Mouse (Mus musculus): ENCODE measurements at regions not wholly inside any gene's neighbourhood (a gene's known extent, or its start where the extent isn't known, plus 50 kb on each side); places are given as distances from the start of the nearest gene placed in this dataset.

DNA sequence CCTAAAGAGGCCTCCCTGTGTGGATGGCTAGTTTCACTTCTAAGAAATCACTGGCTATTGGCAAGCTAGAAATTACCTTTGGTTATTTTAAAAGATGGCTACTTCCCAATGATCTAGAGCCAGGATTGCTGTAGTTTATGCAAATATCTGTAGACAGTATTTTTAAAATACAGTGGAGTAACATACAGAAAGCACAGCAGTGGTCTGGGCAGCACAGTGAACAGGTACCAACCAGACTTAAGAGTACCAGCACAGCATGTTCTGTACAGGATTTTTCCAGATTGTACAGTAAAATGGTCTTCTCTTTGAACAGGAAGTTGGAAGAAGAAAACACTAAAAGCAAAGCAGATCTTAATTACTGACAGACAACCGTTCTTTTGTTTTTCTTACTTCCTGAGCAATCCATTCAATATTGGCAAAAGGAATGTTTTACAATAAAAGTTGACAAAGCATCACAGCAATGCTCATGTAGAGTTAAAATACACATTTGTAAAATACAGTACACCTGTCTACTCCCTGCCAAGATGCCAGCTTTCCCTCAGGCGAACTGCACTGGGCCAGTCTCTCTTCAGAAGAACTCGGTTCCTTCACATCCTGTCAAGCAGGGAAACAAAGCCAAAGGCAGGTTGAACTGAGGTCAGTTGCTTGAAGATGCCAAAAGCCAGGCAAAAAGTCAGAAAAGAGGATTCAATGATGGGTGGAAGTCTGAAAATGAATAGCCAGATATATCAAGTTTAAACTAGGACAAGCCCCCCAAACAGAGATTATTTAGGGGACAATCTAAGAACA lies 62.0 kb upstream of the Cul1 start:
- Histone ChIP-seq H3K4me1 (no peaks in the 10 kb centered on the region), H3K4me3 (no peak overlapping the region), H3K27ac (no peak overlapping the region), H3K9me3 (no peaks in the 10 kb centered on the region), H3K27me3 (ENCODE audit: insufficient read depth, poor library complexity, severe bottlenecking) (no peaks in the 10 kb centered on the region), H3K36me3 (no peaks in the 10 kb centered on the region)
- 64% methylated on average over 3 of the region's 3 CpGs for WGBS
- no peak for DNase-seq (ENCODE audit: low spot score)

DNA sequence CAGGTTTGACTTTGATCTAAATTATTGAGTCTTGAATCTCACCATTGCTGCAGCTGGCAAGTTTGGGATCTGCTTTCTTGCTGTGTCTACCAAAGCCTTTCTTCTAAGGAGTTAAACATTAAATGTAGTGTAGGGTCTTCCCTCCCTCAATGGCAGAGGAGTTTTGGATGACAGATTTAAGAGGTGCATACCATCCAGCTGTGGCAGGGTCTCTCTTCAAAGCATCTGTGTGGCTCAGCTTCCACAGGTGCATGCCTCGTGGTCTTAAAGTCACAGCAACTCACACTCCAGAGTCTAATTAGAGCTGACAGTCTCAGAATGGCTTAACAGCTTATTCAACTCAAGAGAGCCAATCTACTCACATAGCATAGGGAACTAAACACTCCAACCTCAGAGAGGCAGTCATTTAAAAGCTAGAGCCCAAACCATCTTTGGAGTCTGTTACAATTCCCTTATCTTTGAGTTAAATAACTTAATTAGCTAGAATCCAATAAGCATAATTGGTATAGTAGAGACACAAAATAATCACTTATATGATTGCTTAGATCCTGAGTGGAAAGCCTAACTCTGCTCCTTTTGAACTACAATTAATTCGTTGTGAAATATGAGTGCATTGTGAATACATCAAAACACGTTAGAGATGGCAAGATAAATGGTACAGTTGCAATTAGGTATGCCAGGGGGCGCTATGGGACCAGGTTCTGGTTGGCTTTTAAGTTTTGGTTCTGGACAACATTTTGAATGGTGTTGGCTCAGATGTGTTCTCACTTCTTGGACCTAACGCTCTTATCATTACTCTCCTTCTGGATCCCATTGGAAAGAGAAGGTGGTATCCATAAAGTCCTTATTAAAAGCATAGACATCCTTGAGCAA lies 57.5 kb upstream of the Cul1 start:
- no peak for DNase-seq (ENCODE audit: low spot score)

More for the DNA sequence above, 57.5 kb upstream of the Cul1 start:
- WGBS, result 40% methylated on average over 5 of the region's 5 CpGs
- no peak overlapping the region for H3K27ac ChIP-seq
- H3K9me3 ChIP-seq, result no peaks in the 10 kb centered on the region
- H3K27me3 ChIP-seq (ENCODE audit: insufficient read depth, poor library complexity, severe bottlenecking), result no peaks in the 10 kb centered on the region
- H3K36me3 ChIP-seq, result no peaks in the 10 kb centered on the region
- no peak overlapping the region for H3K4me3 ChIP-seq
- H3K4me1 ChIP-seq, result no peaks in the 10 kb centered on the region
